Mouse (Mus musculus): ENCODE results near the gene Rhebl1. TPM values are rescaled to one million over a fixed set of nuclear protein-coding genes. Genes with fewer than 3 reads are reported as not detected.

Rhebl1 gene
- polyA plus RNA-seq, 1 experiment from 2014 or later, result 4.0 TPM

DNA sequence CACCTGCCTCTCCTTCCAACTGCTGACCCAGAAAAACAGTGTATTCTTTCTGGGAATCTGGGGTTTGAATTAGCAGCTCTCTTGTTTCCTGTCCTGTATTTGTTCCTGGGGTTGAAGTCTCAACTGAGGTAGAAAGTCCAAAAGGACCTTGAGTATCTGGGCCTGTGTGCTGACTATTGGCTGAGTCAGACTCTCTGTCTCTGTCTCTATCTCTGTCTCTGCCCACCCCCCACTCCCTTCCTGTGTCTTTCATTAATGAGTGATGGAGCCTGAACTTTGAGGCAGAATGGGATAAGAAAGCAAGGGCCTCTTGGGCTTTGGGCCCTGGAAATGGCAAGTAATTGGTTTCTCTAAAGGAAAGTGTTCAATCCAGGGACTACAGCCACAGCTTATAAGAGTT, 10.7 kb downstream of the Rhebl1 start:
- Histone ChIP-seq H3K4me2 (ENCODE audit: low read length) (no peak overlapping the region), H3K27ac (replicated peaks in 1 of 2; ENCODE audit: control insufficient read depth in 1 of 2, insufficient read depth in 1 of 2, low read depth in 2 of 2, low read length in 2 of 2) (no peak overlapping the region), H3K27me3 (ENCODE audit: control insufficient read depth, insufficient read depth, low read length) (no peaks in the 10 kb centered on the region), H3K4me3 (ENCODE audit: control insufficient read depth in 1 of 2, insufficient read depth in 1 of 2, low read depth in 1 of 2, low read length in 2 of 2) (no peak overlapping the region), H3K9me3 (ENCODE audit: control insufficient read depth, low read length) (no peaks in the 10 kb centered on the region), H3K9ac (ENCODE audit: low read length) (no peak overlapping the region), H3K36me3 (ENCODE audit: control insufficient read depth, insufficient read depth, low read length) (no peaks in the 10 kb centered on the region), H3K4me1 (ENCODE audit: control insufficient read depth in 2 of 2, insufficient read depth in 2 of 2, low read length in 2 of 2) (peaks cover 4 to 5% of the 10 kb centered on the region in 2 experiments; a peak in 3 of 4 replicates)
- no peak for ATAC-seq (ENCODE audit: insufficient number of reproducible peaks, insufficient read depth, low FRiP score, low read depth)

DNA sequence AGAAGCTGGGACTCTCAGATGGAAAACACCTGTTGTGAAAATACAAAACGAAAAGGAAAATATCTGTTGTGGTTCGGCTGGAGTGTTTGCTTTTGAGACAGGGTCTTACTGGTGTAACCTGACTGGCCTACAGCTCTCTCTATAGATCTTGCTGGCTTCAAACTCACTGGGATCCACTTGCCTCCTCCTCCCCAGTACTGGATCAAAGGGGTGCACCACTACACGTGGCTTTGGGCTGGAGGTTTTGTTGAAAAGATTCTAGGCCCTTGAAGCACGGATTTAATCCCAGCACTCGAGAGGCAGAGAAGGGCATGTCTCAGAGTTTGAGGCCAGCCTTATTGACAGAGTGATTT, 12.7 kb downstream of the Rhebl1 start:
- no peak for ATAC-seq (ENCODE audit: insufficient number of reproducible peaks, insufficient read depth, low FRiP score, low read depth)
- Histone ChIP-seq H3K27ac (replicated peaks in 1 of 2; ENCODE audit: control insufficient read depth in 1 of 2, insufficient read depth in 1 of 2, low read depth in 2 of 2, low read length in 2 of 2) (no peak overlapping the region), H3K4me3 (ENCODE audit: control insufficient read depth in 1 of 2, insufficient read depth in 1 of 2, low read depth in 1 of 2, low read length in 2 of 2) (peak overlapping the region in 1 of 2 experiments; percentile 70; a peak in 2 of 4 replicates), H3K36me3 (ENCODE audit: control insufficient read depth, insufficient read depth, low read length) (0 out of 2 replicates have a peak, but pooled peaks cover 3% of the 10 kb centered on the region), H3K9ac (ENCODE audit: low read length) (peak overlapping the region; percentile 56; the same call in 1 of the 2 replicates), H3K9me3 (ENCODE audit: control insufficient read depth, low read length) (no peaks in the 10 kb centered on the region), H3K4me1 (ENCODE audit: control insufficient read depth in 2 of 2, insufficient read depth in 2 of 2, low read length in 2 of 2) (peaks cover 4 to 5% of the 10 kb centered on the region in 2 experiments; a peak in 3 of 4 replicates), H3K4me2 (ENCODE audit: low read length) (peak overlapping the region; percentile 81), H3K27me3 (ENCODE audit: control insufficient read depth, insufficient read depth, low read length) (no peaks in the 10 kb centered on the region)
- WGBS, result 13% methylated on average over 5 of the region's 5 CpGs

DNA sequence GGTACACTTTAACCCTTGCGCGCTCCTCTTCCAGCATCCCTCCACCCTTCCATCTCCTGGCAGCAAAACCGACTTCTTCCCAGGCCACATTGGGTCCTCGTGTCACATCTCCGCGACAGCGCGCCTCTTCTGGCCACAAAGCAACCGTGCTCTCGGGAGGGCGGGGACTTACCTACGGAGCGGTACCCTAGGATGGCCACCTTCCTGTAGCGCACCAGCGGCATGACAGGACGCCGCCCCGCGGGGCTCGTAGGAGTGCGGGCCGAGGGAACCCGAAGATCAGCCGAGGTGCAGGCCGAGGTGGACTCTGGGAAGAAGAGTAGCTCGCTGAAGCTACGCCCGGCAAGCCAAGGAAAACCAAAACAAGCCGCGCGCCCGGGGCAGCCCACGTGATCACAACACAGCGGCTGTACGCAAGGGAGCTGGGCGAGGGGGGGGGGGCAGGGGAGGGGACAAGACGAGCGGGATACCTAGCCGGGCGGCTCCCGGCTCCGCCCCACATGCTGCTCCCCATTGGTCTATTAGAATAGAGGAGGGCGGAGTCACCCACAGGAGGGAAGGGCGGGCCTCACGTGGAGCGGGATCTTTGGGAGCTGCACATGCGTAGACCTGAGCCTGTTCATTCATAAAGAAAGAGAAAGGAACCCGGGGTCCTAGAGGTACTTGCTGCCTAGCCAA, 13.2 kb downstream of the Rhebl1 start:
- ATAC-seq (ENCODE audit: insufficient number of reproducible peaks, insufficient read depth, low FRiP score, low read depth), result peak; percentile 98
- peak overlapping the region; percentile 81 for H3K4me2 ChIP-seq (ENCODE audit: low read length)
- 0 out of 2 replicates have a peak, but pooled peaks cover 3% of the 10 kb centered on the region for H3K36me3 ChIP-seq (ENCODE audit: control insufficient read depth, insufficient read depth, low read length)
- no peaks in the 10 kb centered on the region for H3K27me3 ChIP-seq (ENCODE audit: control insufficient read depth, insufficient read depth, low read length)
- peak overlapping the region; percentile 70 to 96 for H3K4me3 ChIP-seq (ENCODE audit: control insufficient read depth in 1 of 2, insufficient read depth in 1 of 2, low read depth in 1 of 2, low read length in 2 of 2)
- peak overlapping the region; percentile 45 to 63 for H3K27ac ChIP-seq (replicated peaks in 1 of 2; ENCODE audit: control insufficient read depth in 1 of 2, insufficient read depth in 1 of 2, low read depth in 2 of 2, low read length in 2 of 2)
- no peaks in the 10 kb centered on the region for H3K9me3 ChIP-seq (ENCODE audit: control insufficient read depth, low read length)
- under 1% methylated on average over 45 of the region's 48 CpGs for WGBS
- H3K9ac ChIP-seq (ENCODE audit: low read length), result peak overlapping the region; percentile 74
- H3K4me1 ChIP-seq (ENCODE audit: control insufficient read depth in 2 of 2, insufficient read depth in 2 of 2, low read length in 2 of 2), result peaks cover 4 to 5% of the 10 kb centered on the region in 2 experiments; a peak in 3 of 4 replicates

DNA sequence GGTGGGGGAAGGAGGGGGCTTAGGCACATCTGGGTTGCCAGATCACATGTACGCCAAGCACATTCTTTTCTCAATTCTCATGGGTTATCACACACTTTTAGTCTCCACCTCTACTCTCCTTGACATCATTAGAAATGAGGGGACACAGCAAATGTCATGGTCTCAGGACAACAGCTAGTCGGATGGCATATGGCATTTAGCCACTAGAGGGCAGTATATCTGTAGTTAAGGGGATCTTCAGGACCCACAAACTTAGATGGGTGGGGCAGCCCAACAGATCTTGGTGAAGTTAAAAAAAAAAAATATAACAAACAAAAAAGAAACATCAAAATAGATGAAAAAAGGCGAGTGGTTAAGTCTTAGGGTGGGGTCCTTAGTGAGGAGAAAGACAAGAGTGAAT, 17.0 kb downstream of the Rhebl1 start:
- 13% methylated on average over 3 of the region's 3 CpGs for WGBS

DNA sequence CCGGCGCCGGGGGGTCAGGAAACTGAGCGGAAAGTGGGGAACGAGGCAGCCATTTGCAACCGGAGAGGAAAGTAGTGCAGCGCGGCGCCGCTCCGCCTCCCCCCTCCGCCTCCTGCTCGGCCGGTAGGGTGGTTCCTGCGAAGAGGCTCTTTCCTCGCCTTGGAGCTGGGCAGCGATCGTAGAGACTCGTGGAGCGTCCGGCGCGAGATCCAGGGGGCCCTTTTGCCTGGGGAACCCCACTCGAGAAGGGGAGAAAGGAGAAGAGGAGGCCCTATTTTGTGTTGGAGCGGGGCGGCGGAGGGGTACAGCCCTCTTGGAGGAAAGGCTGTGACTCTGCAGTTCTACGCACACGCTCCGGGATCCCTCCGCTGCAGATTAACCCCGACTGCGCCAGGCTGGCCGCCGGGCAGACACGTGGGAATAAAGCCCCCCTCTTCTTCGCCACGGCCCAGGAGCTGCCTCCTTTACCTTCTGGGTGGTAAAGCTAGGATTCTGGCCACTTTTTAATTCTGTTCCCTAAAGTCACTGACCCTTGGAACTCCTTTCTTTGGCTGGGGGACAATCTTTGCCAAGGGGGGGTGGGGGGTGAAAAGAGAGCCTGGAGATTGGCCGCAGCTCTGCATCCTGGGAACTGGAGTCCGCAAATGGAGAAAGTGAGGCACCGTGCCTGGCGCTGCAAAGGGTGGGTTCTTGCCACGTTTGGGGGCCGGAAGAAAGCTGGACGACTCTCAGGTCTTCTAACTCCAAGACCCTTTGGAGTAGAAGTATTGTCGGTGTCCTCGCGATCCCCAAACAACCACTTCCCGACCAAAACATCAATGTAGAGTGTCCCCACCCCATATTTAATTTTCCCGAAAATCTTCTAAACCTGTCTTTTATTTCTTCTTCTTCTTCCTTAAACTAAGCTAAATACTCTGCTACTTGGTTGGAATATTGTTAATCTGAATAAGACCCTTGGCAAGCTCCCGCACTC, 22.1 kb downstream of the Rhebl1 start:
- whole genome bisulfite sequencing, result 2% methylated on average over 51 of the region's 51 CpGs
- Histone ChIP-seq H3K9me3 (ENCODE audit: control insufficient read depth, low read length) (no peaks in the 10 kb centered on the region), H3K27me3 (ENCODE audit: control insufficient read depth, insufficient read depth, low read length) (no peaks in the 10 kb centered on the region), H3K27ac (replicated peaks in 1 of 2; ENCODE audit: control insufficient read depth in 1 of 2, insufficient read depth in 1 of 2, low read depth in 2 of 2, low read length in 2 of 2) (peak overlapping the region; percentile 98 to 99), H3K4me3 (ENCODE audit: control insufficient read depth in 1 of 2, insufficient read depth in 1 of 2, low read depth in 1 of 2, low read length in 2 of 2) (peak overlapping the region; percentile 84 to 94), H3K36me3 (ENCODE audit: control insufficient read depth, insufficient read depth, low read length) (no peaks in the 10 kb centered on the region), H3K4me2 (ENCODE audit: low read length) (peak overlapping the region; percentile 79), H3K9ac (ENCODE audit: low read length) (peak overlapping the region; percentile 98), H3K4me1 (ENCODE audit: control insufficient read depth in 2 of 2, insufficient read depth in 2 of 2, low read length in 2 of 2) (peaks cover 15 to 32% of the 10 kb centered on the region in 2 experiments)
- ATAC-seq (ENCODE audit: insufficient number of reproducible peaks, insufficient read depth, low FRiP score, low read depth), result peak; percentile 61

More for the DNA sequence above, 17.0 kb downstream of the Rhebl1 start:
- no peaks in the 10 kb centered on the region for H3K27me3 ChIP-seq (ENCODE audit: control insufficient read depth, insufficient read depth, low read length)
- H3K9ac ChIP-seq (ENCODE audit: low read length), result no peak overlapping the region
- H3K4me3 ChIP-seq (ENCODE audit: control insufficient read depth in 1 of 2, insufficient read depth in 1 of 2, low read depth in 1 of 2, low read length in 2 of 2), result no peak overlapping the region
- no peak overlapping the region for H3K27ac ChIP-seq (replicated peaks in 1 of 2; ENCODE audit: control insufficient read depth in 1 of 2, insufficient read depth in 1 of 2, low read depth in 2 of 2, low read length in 2 of 2)
- peaks cover 5 to 9% of the 10 kb centered on the region in 2 experiments for H3K4me1 ChIP-seq (ENCODE audit: control insufficient read depth in 2 of 2, insufficient read depth in 2 of 2, low read length in 2 of 2)
- H3K4me2 ChIP-seq (ENCODE audit: low read length), result no peak overlapping the region
- H3K9me3 ChIP-seq (ENCODE audit: control insufficient read depth, low read length), result no peaks in the 10 kb centered on the region
- H3K36me3 ChIP-seq (ENCODE audit: control insufficient read depth, insufficient read depth, low read length), result 0 out of 2 replicates have a peak, but pooled peaks cover 3% of the 10 kb centered on the region
- no peak for ATAC-seq (ENCODE audit: insufficient number of reproducible peaks, insufficient read depth, low FRiP score, low read depth)

DNA sequence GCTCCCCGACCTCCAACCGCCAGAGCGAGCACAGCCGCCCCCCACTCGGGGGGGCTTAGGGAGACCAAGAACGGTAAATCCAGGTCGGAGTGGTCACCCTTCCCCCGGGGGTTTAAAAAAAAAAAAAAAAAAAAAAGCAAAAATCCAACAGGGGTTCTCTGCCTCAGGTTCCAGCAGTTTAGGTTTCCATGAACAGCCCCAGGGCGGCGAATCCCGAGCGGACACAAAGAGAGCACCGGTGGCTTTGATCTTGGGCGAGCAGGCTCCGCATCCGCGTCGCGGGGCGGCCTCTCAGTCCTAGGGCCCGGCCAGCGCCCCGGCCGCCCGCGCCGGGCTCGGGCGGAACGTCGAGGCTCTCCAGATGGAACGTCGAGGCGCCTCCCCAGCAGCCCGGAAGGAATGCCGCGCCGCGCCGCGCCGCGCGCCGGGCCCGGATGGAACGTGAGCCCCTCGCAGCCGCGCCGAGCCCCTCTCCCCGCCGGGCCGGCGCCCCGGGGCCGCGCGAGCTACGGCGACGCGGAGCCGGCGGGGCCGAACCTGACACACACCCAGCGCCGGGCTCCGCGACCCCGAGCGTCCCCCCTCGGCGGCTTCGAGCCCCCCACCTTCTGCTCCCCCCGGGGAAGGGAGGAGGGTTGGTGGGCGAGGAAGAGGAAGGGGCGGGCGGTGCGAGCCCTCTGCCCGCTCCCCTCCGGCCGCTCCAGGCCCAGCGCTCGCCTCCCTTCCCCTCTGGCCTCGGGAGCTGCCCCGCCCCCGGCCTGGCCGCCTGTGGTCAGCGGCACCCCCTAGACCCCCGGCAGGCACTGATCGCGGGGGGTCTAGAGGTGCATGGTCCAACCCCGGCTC, 23.0 kb downstream of the Rhebl1 start, which contains the start of gene Kmt2d:
Gene Kmt2d, minus strand, starts transcription at position 135 of the 846 bp plus-strand sequence.
- H3K9me3 ChIP-seq (ENCODE audit: control insufficient read depth, low read length), result no peaks in the 10 kb centered on the region
- under 1% methylated on average over 77 of the region's 94 CpGs for WGBS
- peak within 1 kb of the TSS; percentile 84 to 94 for H3K4me3 ChIP-seq (ENCODE audit: control insufficient read depth in 1 of 2, insufficient read depth in 1 of 2, low read depth in 1 of 2, low read length in 2 of 2)
- peak within 1 kb of the TSS; percentile 98 to 99 for H3K27ac ChIP-seq (replicated peaks in 1 of 2; ENCODE audit: control insufficient read depth in 1 of 2, insufficient read depth in 1 of 2, low read depth in 2 of 2, low read length in 2 of 2)
- H3K9ac ChIP-seq (ENCODE audit: low read length), result peak within 1 kb of the TSS; percentile 98
- peaks cover 5% of the 10 kb centered on the region for H3K36me3 ChIP-seq (ENCODE audit: control insufficient read depth, insufficient read depth, low read length)
- H3K27me3 ChIP-seq (ENCODE audit: control insufficient read depth, insufficient read depth, low read length), result no peaks in the 10 kb centered on the region
- H3K4me1 ChIP-seq (ENCODE audit: control insufficient read depth in 2 of 2, insufficient read depth in 2 of 2, low read length in 2 of 2), result peaks cover 15 to 36% of the 10 kb centered on the region in 2 experiments
- peak within 1 kb of the TSS; percentile 93 for H3K4me2 ChIP-seq (ENCODE audit: low read length)
- ATAC-seq (ENCODE audit: insufficient number of reproducible peaks, insufficient read depth, low FRiP score, low read depth), result peak; percentile 58

All from heart, embryonic 14.5 days (tissue).